Mouse (Mus musculus) kidney, embryonic 16.5 days (tissue): ENCODE data around the gene Rabgap1l. TPM values are rescaled to one million over a fixed set of nuclear protein-coding genes. Genes with fewer than 3 reads are reported as not detected.

Source experiments
- ATAC-seq: fragments of 200-750 bp; cut with Nextera tagmentation; 2 replicates; pipeline ENCODE4 v1.8.0; 2017; ENCODE audit warnings: moderate TSS enrichment; ENCODE audit not compliant: low FRiP score, low TSS enrichment
- H3K27ac ChIP-seq: fragments of 300-500 bp; sonication (generic); 2 replicates; pipeline ENCODE4 v1.5.1; 2014; ENCODE audit warnings: low read length
- H3K27me3 ChIP-seq: fragments of 300-500 bp; sonication (generic); 2 replicates; pipeline ENCODE4 v1.6.1; 2014; ENCODE audit warnings: low read length, control low read depth, mixed read lengths; ENCODE audit not compliant: insufficient read depth
- H3K36me3 ChIP-seq: fragments of 300-500 bp; sonication (generic); 2 replicates; pipeline ENCODE4 v1.6.1; 2014; ENCODE audit warnings: low read length, control low read depth, mixed read lengths; ENCODE audit not compliant: insufficient read depth
- H3K4me1 ChIP-seq: fragments of 300-500 bp; sonication (generic); 2 replicates; pipeline ENCODE4 v1.6.1; 2014; ENCODE audit warnings: low read length, control low read depth, mixed read lengths; ENCODE audit not compliant: insufficient read depth
- H3K4me2 ChIP-seq: fragments of 300-500 bp; sonication (generic); replicated peaks from 2 replicates; pipeline ENCODE4 v1.6.1; 2014; ENCODE audit warnings: low read depth, low read length
- H3K4me3 ChIP-seq: fragments of 300-500 bp; sonication (generic); 2 replicates; pipeline ENCODE4 v1.5.1; 2014; ENCODE audit warnings: mild to moderate bottlenecking, low read length
- H3K9ac ChIP-seq: fragments of 300-500 bp; sonication (generic); replicated peaks from 2 replicates; pipeline ENCODE4 v1.6.1; 2014; ENCODE audit warnings: low read length
- H3K9me3 ChIP-seq: fragments of 300-500 bp; sonication (generic); 2 replicates; pipeline ENCODE4 v1.6.1; 2016; ENCODE audit warnings: low read length, control low read depth
- WGBS: fragments of 180-500 bp; shearing (Covaris S2); extraction: QIAGEN DNeasy Blood & Tissue Kit; methylation state at CpG from one replicate; pipeline ENCODE4 v1.1.7; 2014; 5-methylcytosine and 5-hydroxymethylcytosine counted together
- polyA plus RNA-seq: library from polyadenylated mRNA; unstranded; fragments of >200 nt; fragmentation: Nextera tagmentation; extraction: Ambion mirVana; gene quantifications from 2 replicates; pipeline ENCODE4 v1.2.1, GENCODE M21; 2015

Gene Rabgap1l
- polyA plus RNA-seq, 1 experiment from 2014 or later: 11.4 TPM

- H3K9ac ChIP-seq: peak overlapping the region; percentile 88
- WGBS: under 1% methylated on average over 44 of the region's 45 CpGs
- H3K27ac ChIP-seq: peak overlapping the region; percentile 91
- peak overlapping the region; percentile 82 for H3K4me2 ChIP-seq
- H3K4me1 ChIP-seq: peaks cover 26% of the 10 kb centered on the region
- H3K9me3 ChIP-seq: no peaks in the 10 kb centered on the region
- peaks cover 7% of the 10 kb centered on the region for H3K36me3 ChIP-seq
- H3K27me3 ChIP-seq: no peaks in the 10 kb centered on the region
- ATAC-seq: peak; percentile 76; the same call in 1 of the 2 replicates
- peak overlapping the region; percentile 70 for H3K4me3 ChIP-seq
Observed at GRCm38 (mm10) chr1:160212123-160212691, 580.8 kb downstream of the Rabgap1l start.

- Histone ChIP-seq H3K36me3 (peaks cover 13% of the 10 kb centered on the region), H3K9me3 (no peaks in the 10 kb centered on the region), H3K27me3 (no peaks in the 10 kb centered on the region), H3K9ac (peak overlapping the region; percentile 88), H3K4me1 (peaks cover 26% of the 10 kb centered on the region), H3K4me2 (peak overlapping the region; percentile 82), H3K27ac (peak overlapping the region; percentile 91), H3K4me3 (peak overlapping the region; percentile 70)
- no peak for ATAC-seq
- 1% methylated on average over 8 of the region's 8 CpGs for WGBS
Observed at GRCm38 (mm10) chr1:160211597-160212122, 581.4 kb downstream of the Rabgap1l start.

- H3K4me1 ChIP-seq: peaks cover 26% of the 10 kb centered on the region
- ATAC-seq: no peak
- H3K9ac ChIP-seq: peak overlapping the region; percentile 49; the same call in 1 of the 2 replicates
- H3K27me3 ChIP-seq: no peaks in the 10 kb centered on the region
- peak overlapping the region; percentile 70 for H3K4me3 ChIP-seq
- H3K27ac ChIP-seq: no peak overlapping the region
- H3K4me2 ChIP-seq: peak overlapping the region; percentile 82
- peaks cover 23% of the 10 kb centered on the region for H3K36me3 ChIP-seq
- 64% methylated on average over 3 of the region's 3 CpGs for WGBS
- H3K9me3 ChIP-seq: no peaks in the 10 kb centered on the region
Observed at GRCm38 (mm10) chr1:160210566-160210965, 582.4 kb downstream of the Rabgap1l start.

GRCm38 (mm10) chr1:160209844-160210243, 583.2 kb downstream of the Rabgap1l start:
- peaks cover 29% of the 10 kb centered on the region for H3K36me3 ChIP-seq
- H3K9me3 ChIP-seq: no peaks in the 10 kb centered on the region
- H3K4me1 ChIP-seq: peaks cover 26% of the 10 kb centered on the region
- H3K27ac ChIP-seq: no peak overlapping the region
- no peak overlapping the region for H3K9ac ChIP-seq
- no peaks in the 10 kb centered on the region for H3K27me3 ChIP-seq
- no peak overlapping the region for H3K4me2 ChIP-seq
- WGBS: 80% methylated on average over 2 of the region's 2 CpGs
- H3K4me3 ChIP-seq: no peak overlapping the region
- no peak for ATAC-seq

- no peak for ATAC-seq
- no peak overlapping the region for H3K4me3 ChIP-seq
- no peaks in the 10 kb centered on the region for H3K27me3 ChIP-seq
- H3K9me3 ChIP-seq: no peaks in the 10 kb centered on the region
- H3K9ac ChIP-seq: no peak overlapping the region
- H3K4me1 ChIP-seq: peaks cover 7% of the 10 kb centered on the region
- peaks cover 54% of the 10 kb centered on the region for H3K36me3 ChIP-seq
- no peak overlapping the region for H3K4me2 ChIP-seq
- H3K27ac ChIP-seq: no peak overlapping the region
Observed at GRCm38 (mm10) chr1:160205486-160205885, 587.5 kb downstream of the Rabgap1l start.

GRCm38 (mm10) chr1:160195337-160195663, 597.7 kb downstream of the Rabgap1l start:
- Histone ChIP-seq H3K27ac (peak overlapping the region; percentile 70), H3K36me3 (peaks cover 18% of the 10 kb centered on the region), H3K9ac (peak overlapping the region; percentile 89), H3K4me1 (peaks cover 7% of the 10 kb centered on the region), H3K4me2 (peak overlapping the region; percentile 86), H3K27me3 (no peaks in the 10 kb centered on the region), H3K4me3 (peak overlapping the region; percentile 84), H3K9me3 (no peaks in the 10 kb centered on the region)
- no peak; the same call in 1 of the 2 replicates for ATAC-seq
- WGBS: under 1% methylated on average over 13 of the region's 13 CpGs

- peak within 1 kb of the TSS; percentile 70 for H3K27ac ChIP-seq
- no peaks in the 10 kb centered on the region for H3K27me3 ChIP-seq
- peaks cover 16% of the 10 kb centered on the region for H3K36me3 ChIP-seq
- H3K9me3 ChIP-seq: no peaks in the 10 kb centered on the region
- peak within 1 kb of the TSS; percentile 86 for H3K4me2 ChIP-seq
- H3K9ac ChIP-seq: peak within 1 kb of the TSS; percentile 89
- peaks cover 7% of the 10 kb centered on the region for H3K4me1 ChIP-seq
- peak; percentile 100 for ATAC-seq
- 6% methylated on average over 31 of the region's 31 CpGs for WGBS
- peak within 1 kb of the TSS; percentile 84 for H3K4me3 ChIP-seq
Observed at GRCm38 (mm10) chr1:160194529-160195336, 598.3 kb downstream of the Rabgap1l start, which contains the start of gene Mrps14. Gene Mrps14, plus strand, starts transcription at chr1:160195215.

GRCm38 (mm10) chr1:160184506-160184905, 608.5 kb downstream of the Rabgap1l start:
- H3K4me2 ChIP-seq: no peak overlapping the region; the same call in 1 of the 2 replicates
- no peak overlapping the region for H3K4me3 ChIP-seq
- H3K4me1 ChIP-seq: 0 out of 2 replicates have a peak, but pooled peaks cover 3% of the 10 kb centered on the region
- H3K9me3 ChIP-seq: no peaks in the 10 kb centered on the region
- WGBS: 9% methylated on average over 5 of the region's 5 CpGs
- ATAC-seq: peak; percentile 75; the same call in 1 of the 2 replicates
- H3K27ac ChIP-seq: no peak overlapping the region
- H3K36me3 ChIP-seq: no peaks in the 10 kb centered on the region
- H3K27me3 ChIP-seq: no peaks in the 10 kb centered on the region
- H3K9ac ChIP-seq: no peak overlapping the region

GRCm38 (mm10) chr1:160181216-160181615, 611.8 kb downstream of the Rabgap1l start:
- WGBS: 47% methylated on average over 4 of the region's 4 CpGs

More at GRCm38 (mm10) chr1:160181216-160181615, 611.8 kb downstream of the Rabgap1l start:
- no peak for ATAC-seq
- Histone ChIP-seq H3K4me2 (no peak overlapping the region), H3K36me3 (no peaks in the 10 kb centered on the region), H3K27me3 (no peaks in the 10 kb centered on the region), H3K4me1 (0 out of 2 replicates have a peak, but pooled peaks cover 3% of the 10 kb centered on the region), H3K4me3 (no peak overlapping the region), H3K9me3 (no peaks in the 10 kb centered on the region), H3K9ac (no peak overlapping the region), H3K27ac (no peak overlapping the region)
